Mouse (Mus musculus) cerebellum, adult 8-10 months (tissue): ENCODE measurements around the gene Adprhl2.
A peak's percentile ranks its signal among the peaks of the same experiment; 100 is the strongest.

ENCODE experiments used
- DNase-seq: peaks from one replicate; pipeline ENCODE4 v3.0.0; 2022

The Adprhl2 gene

GRCm38 (mm10) chr4:126305428-126305827 is 16.1 kb downstream of the Adprhl2 start:
- no peak for DNase-seq

- DNase-seq: no peak
These were observed 17.6 kb downstream of the Adprhl2 start for GRCm38 (mm10) chr4:126303877-126304276.

GRCm38 (mm10) chr4:126301584-126302309 is 19.8 kb downstream of the Adprhl2 start:
- DNase-seq: peak; percentile 51

GRCm38 (mm10) chr4:126300916-126301583 is 20.5 kb downstream of the Adprhl2 start:
- no peak for DNase-seq

- peak; percentile 73 for DNase-seq
These were observed 24.8 kb downstream of the Adprhl2 start for GRCm38 (mm10) chr4:126296617-126297101.

- no peak for DNase-seq
These were observed 25.6 kb downstream of the Adprhl2 start for GRCm38 (mm10) chr4:126295937-126296336.

- no peak for DNase-seq
These were observed 26.4 kb downstream of the Adprhl2 start for GRCm38 (mm10) chr4:126295152-126295551.

GRCm38 (mm10) chr4:126291196-126291595 is 30.3 kb downstream of the Adprhl2 start:
- no peak for DNase-seq

- no peak for DNase-seq
These were observed 31.2 kb downstream of the Adprhl2 start for GRCm38 (mm10) chr4:126290314-126290713.

GRCm38 (mm10) chr4:126288085-126288666 is 33.3 kb downstream of the Adprhl2 start:
- no peak for DNase-seq

- DNase-seq: no peak
These were observed 34.1 kb downstream of the Adprhl2 start for GRCm38 (mm10) chr4:126287302-126287995.

- no peak for DNase-seq
These were observed 35.0 kb downstream of the Adprhl2 start, which contains the start of gene Col8a2 for GRCm38 (mm10) chr4:126286492-126286891. Gene Col8a2 (plus strand): TSS chr4:126286793.

- DNase-seq: no peak
These were observed 37.9 kb downstream of the Adprhl2 start for GRCm38 (mm10) chr4:126283582-126283981.

GRCm38 (mm10) chr4:126281706-126282105 is 39.8 kb downstream of the Adprhl2 start:
- DNase-seq: no peak

- no peak for DNase-seq
These were observed 42.5 kb downstream of the Adprhl2 start for GRCm38 (mm10) chr4:126278961-126279360.

- DNase-seq: no peak
These were observed 43.0 kb downstream of the Adprhl2 start for GRCm38 (mm10) chr4:126278565-126278915.

GRCm38 (mm10) chr4:126277906-126278564 is 43.5 kb downstream of the Adprhl2 start:
- peak; percentile 73 for DNase-seq

GRCm38 (mm10) chr4:126275681-126276131 is 45.8 kb downstream of the Adprhl2 start:
- peak; percentile 73 for DNase-seq

GRCm38 (mm10) chr4:126275081-126275480 is 46.4 kb downstream of the Adprhl2 start:
- DNase-seq: no peak

- DNase-seq: peak; percentile 91
These were observed 47.8 kb downstream of the Adprhl2 start for GRCm38 (mm10) chr4:126273753-126274152.

GRCm38 (mm10) chr4:126269292-126269691 is 52.2 kb downstream of the Adprhl2 start:
- DNase-seq: no peak
